Mouse (Mus musculus): ENCODE data around the gene Gm49337. TPM values are rescaled to one million over a fixed set of nuclear protein-coding genes. Genes with fewer than 3 reads are reported as not detected.
"Not testable (repeated sequence)": the region's sequence is repeated elsewhere in the genome, so short reads cannot be mapped to it uniquely, and the experiment has no call there.

Gm49337 gene
- polyA plus RNA-seq, 1 experiment: not detected

- Histone ChIP-seq H3K4me3 (ENCODE audit: low read depth, low read length) (peak overlapping the region; percentile 81), H3K27me3 (ENCODE audit: control insufficient read depth, insufficient read depth, low read length) (no peaks in the 10 kb centered on the region), H3K27ac (ENCODE audit: insufficient read depth, low read depth, low read length) (peak overlapping the region; percentile 87), H3K36me3 (ENCODE audit: control insufficient read depth, insufficient read depth, low read length) (no peaks in the 10 kb centered on the region), H3K4me1 (ENCODE audit: control insufficient read depth, insufficient read depth, insufficient read length, low read length) (no peaks in the 10 kb centered on the region)
- WGBS: under 1% methylated on average over 25 of the region's 26 CpGs
- TF ChIP-seq POLR2A (IDR thresholded peaks at IDR 0.05; ENCODE audit: low read depth, low read length) (peak; percentile 78; the same call in 1 of the 2 replicates), CTCF (IDR thresholded peaks at IDR 0.05; ENCODE audit: extremely low read depth, insufficient read length, insufficient replicate concordance, low read depth, low read length) (no peak)
Measured at GRCm38 (mm10) chr4:116220780-116221139, 47.6 kb downstream of the Gm49337 start.

DNA sequence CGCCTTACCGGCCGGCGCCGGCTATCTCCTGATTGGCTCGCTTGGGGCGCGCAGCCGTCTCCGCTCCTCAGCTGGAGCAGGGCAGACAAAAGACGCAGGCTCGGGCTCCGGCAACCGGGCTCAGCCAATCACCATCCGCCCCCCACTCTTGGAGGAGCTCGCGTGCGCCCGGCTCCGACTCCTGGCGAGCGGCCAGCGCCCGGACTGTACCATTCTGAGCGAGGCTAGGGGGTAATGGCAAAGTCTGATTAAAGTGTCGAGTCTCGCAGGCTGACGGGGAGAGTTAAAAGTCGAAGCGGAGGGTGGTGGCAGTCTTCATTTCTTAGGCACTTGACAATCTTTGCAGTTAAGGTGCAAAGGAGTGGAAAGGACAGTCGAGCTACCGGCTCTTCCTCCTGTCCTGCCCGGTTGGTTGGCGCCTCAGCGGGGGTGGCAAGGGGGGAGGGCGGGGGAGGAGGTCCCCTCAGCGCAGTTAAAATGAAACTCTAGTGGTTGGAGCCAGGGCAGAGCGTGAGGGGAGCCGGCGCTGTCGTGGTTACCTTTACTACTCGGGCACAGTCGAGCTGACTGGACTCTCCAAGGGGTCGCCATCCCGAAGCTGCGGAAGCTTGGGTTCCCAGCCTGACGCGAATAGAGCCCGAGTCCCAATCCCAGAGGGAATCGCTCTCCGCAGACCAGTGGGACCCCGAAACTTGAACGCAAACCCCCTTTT, 48.1 kb downstream of the Gm49337 start, which contains the start of gene Pik3r3:
Gene Pik3r3, plus strand, starts transcription at position 479 of the 712 bp plus-strand sequence.
- Histone ChIP-seq H3K27me3 (ENCODE audit: control insufficient read depth, insufficient read depth, low read length) (no peaks in the 10 kb centered on the region), H3K36me3 (ENCODE audit: control insufficient read depth, insufficient read depth, low read length) (no peaks in the 10 kb centered on the region), H3K4me1 (ENCODE audit: control insufficient read depth, insufficient read depth, insufficient read length, low read length) (no peaks in the 10 kb centered on the region), H3K4me3 (ENCODE audit: low read depth, low read length) (peak within 1 kb of the TSS; percentile 87), H3K27ac (ENCODE audit: insufficient read depth, low read depth, low read length) (peak within 1 kb of the TSS; percentile 96)
- under 1% methylated on average over 53 of the region's 53 CpGs for WGBS
- 0 out of 2 replicates have a peak, but pooled peaks have one; percentile 6 for TF ChIP-seq CTCF (IDR thresholded peaks at IDR 0.05; ENCODE audit: extremely low read depth, insufficient read length, insufficient replicate concordance, low read depth, low read length)
- TF ChIP-seq POLR2A (IDR thresholded peaks at IDR 0.05; ENCODE audit: low read depth, low read length): peak; percentile 100

- TF ChIP-seq CTCF (IDR thresholded peaks at IDR 0.05; ENCODE audit: extremely low read depth, insufficient read length, insufficient replicate concordance, low read depth, low read length) (no peak), POLR2A (IDR thresholded peaks at IDR 0.05; ENCODE audit: low read depth, low read length) (no peak)
- H3K36me3 ChIP-seq (ENCODE audit: control insufficient read depth, insufficient read depth, low read length): no peaks in the 10 kb centered on the region
- H3K4me1 ChIP-seq (ENCODE audit: control insufficient read depth, insufficient read depth, insufficient read length, low read length): no peaks in the 10 kb centered on the region
- peak overlapping the region; percentile 87 for H3K4me3 ChIP-seq (ENCODE audit: low read depth, low read length)
- peak overlapping the region; percentile 91 for H3K27ac ChIP-seq (ENCODE audit: insufficient read depth, low read depth, low read length)
- WGBS: 2% methylated on average over 23 of the region's 23 CpGs
- no peaks in the 10 kb centered on the region for H3K27me3 ChIP-seq (ENCODE audit: control insufficient read depth, insufficient read depth, low read length)
Measured at GRCm38 (mm10) chr4:116221996-116222842, 49.0 kb downstream of the Gm49337 start.

DNA sequence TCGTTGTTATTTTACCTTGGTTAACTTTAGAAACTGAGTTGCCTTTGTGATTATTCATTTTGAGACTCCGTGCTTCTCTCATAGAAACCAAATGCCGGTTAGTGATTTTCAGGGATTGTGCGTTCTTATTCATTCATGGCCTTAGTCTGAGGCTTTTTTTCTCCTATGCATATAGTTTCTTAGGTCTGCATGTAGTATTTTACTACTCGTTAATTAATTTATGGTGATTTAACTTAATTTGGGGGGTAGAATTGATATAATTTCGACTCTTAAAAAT, 49.6 kb downstream of the Gm49337 start:
- no peaks in the 10 kb centered on the region for H3K36me3 ChIP-seq (ENCODE audit: control insufficient read depth, insufficient read depth, low read length)
- no peaks in the 10 kb centered on the region for H3K4me1 ChIP-seq (ENCODE audit: control insufficient read depth, insufficient read depth, insufficient read length, low read length)
- TF ChIP-seq CTCF (IDR thresholded peaks at IDR 0.05; ENCODE audit: extremely low read depth, insufficient read length, insufficient replicate concordance, low read depth, low read length): no peak
- TF ChIP-seq POLR2A (IDR thresholded peaks at IDR 0.05; ENCODE audit: low read depth, low read length): no peak
- 46% methylated on average over 6 of the region's 6 CpGs for WGBS
- no peak overlapping the region for H3K4me3 ChIP-seq (ENCODE audit: low read depth, low read length)
- H3K27ac ChIP-seq (ENCODE audit: insufficient read depth, low read depth, low read length): no peak overlapping the region
- H3K27me3 ChIP-seq (ENCODE audit: control insufficient read depth, insufficient read depth, low read length): no peaks in the 10 kb centered on the region

GRCm38 (mm10) chr4:116243377-116243776, 70.2 kb downstream of the Gm49337 start:
- TF ChIP-seq CTCF (IDR thresholded peaks at IDR 0.05; ENCODE audit: extremely low read depth, insufficient read length, insufficient replicate concordance, low read depth, low read length): no peak
- 77% methylated on average over 3 of the region's 3 CpGs for WGBS
- H3K4me3 ChIP-seq (ENCODE audit: low read depth, low read length): no peak overlapping the region
- H3K27ac ChIP-seq (ENCODE audit: insufficient read depth, low read depth, low read length): no peak overlapping the region
- no peaks in the 10 kb centered on the region for H3K4me1 ChIP-seq (ENCODE audit: control insufficient read depth, insufficient read depth, insufficient read length, low read length)
- H3K36me3 ChIP-seq (ENCODE audit: control insufficient read depth, insufficient read depth, low read length): no peaks in the 10 kb centered on the region
- no peaks in the 10 kb centered on the region for H3K27me3 ChIP-seq (ENCODE audit: control insufficient read depth, insufficient read depth, low read length)

DNA sequence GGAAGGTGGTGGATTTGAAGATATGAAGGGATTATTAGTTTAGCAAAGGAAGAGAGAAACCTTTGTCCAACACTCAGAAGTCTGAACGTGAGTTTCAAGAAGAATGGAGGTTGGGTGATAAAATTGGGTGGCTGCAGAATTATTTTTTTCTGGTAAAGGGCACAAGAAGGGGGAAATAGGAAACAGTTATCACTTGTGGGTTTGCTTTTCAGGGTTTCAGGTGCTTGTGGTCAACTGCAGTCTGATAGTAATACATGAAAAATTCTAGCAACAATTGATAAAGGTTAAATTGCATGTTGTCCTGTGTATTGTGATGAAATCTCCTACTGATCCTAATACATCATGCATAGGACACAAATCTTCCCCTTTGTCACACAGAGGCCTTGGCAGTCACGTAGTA, 71.1 kb downstream of the Gm49337 start:
- TF ChIP-seq POLR2A (IDR thresholded peaks at IDR 0.05; ENCODE audit: low read depth, low read length): no peak
- TF ChIP-seq CTCF (IDR thresholded peaks at IDR 0.05; ENCODE audit: extremely low read depth, insufficient read length, insufficient replicate concordance, low read depth, low read length): no peak
- Histone ChIP-seq H3K27ac (ENCODE audit: insufficient read depth, low read depth, low read length) (no peak overlapping the region), H3K36me3 (ENCODE audit: control insufficient read depth, insufficient read depth, low read length) (no peaks in the 10 kb centered on the region), H3K27me3 (ENCODE audit: control insufficient read depth, insufficient read depth, low read length) (no peaks in the 10 kb centered on the region), H3K4me1 (ENCODE audit: control insufficient read depth, insufficient read depth, insufficient read length, low read length) (no peaks in the 10 kb centered on the region), H3K4me3 (ENCODE audit: low read depth, low read length) (no peak overlapping the region)
- 66% methylated on average over 2 of the region's 2 CpGs for WGBS

- H3K4me3 ChIP-seq (ENCODE audit: low read depth, low read length); H3K4me1 ChIP-seq (ENCODE audit: control insufficient read depth, insufficient read depth, insufficient read length, low read length); H3K27me3 ChIP-seq (ENCODE audit: control insufficient read depth, insufficient read depth, low read length); H3K36me3 ChIP-seq (ENCODE audit: control insufficient read depth, insufficient read depth, low read length); H3K27ac ChIP-seq (ENCODE audit: insufficient read depth, low read depth, low read length): not testable (repeated sequence)
- TF ChIP-seq CTCF (IDR thresholded peaks at IDR 0.05; ENCODE audit: extremely low read depth, insufficient read length, insufficient replicate concordance, low read depth, low read length): peak; percentile 50; the same call in 1 of the 2 replicates
- 29% methylated on average over 3 of the region's 3 CpGs for WGBS
Measured at GRCm38 (mm10) chr4:116245926-116246325, 72.7 kb downstream of the Gm49337 start.

Measured in small intestine, adult 2 months (tissue).